Mouse (Mus musculus) small intestine, adult 2 months (tissue): ENCODE measurements at regions not wholly inside any gene's neighbourhood (a gene's known extent, or its start where the extent isn't known, plus 50 kb on each side); places are given as distances from the start of the nearest gene placed in this dataset.

Experiments
- H3K27ac ChIP-seq: fragments of 200-500 bp; 2 replicates; pipeline ENCODE4 v1.5.1; 2012; ENCODE audit warnings: low read depth, low read length, control low read depth, inconsistent platforms; ENCODE audit not compliant: insufficient read depth
- H3K27me3 ChIP-seq: fragments of 200-500 bp; 2 replicates; pipeline ENCODE4 v1.6.1; 2012; ENCODE audit warnings: mild to moderate bottlenecking, moderate library complexity, low read length, inconsistent platforms; ENCODE audit not compliant: control insufficient read depth, insufficient read depth
- H3K36me3 ChIP-seq: fragments of 200-500 bp; 2 replicates; pipeline ENCODE4 v1.6.1; 2012; ENCODE audit warnings: mild to moderate bottlenecking, low read length, control low read depth, inconsistent platforms; ENCODE audit not compliant: control insufficient read depth, insufficient read depth
- H3K4me1 ChIP-seq: fragments of 200-500 bp; 2 replicates; pipeline ENCODE4 v1.6.1; 2012; ENCODE audit warnings: low read length, inconsistent platforms, mixed read lengths; ENCODE audit not compliant: control insufficient read depth, insufficient read depth, insufficient read length
- H3K4me3 ChIP-seq: fragments of 200-500 bp; 2 replicates; pipeline ENCODE4 v1.5.1; 2012; ENCODE audit warnings: low read depth, mild to moderate bottlenecking, control low read depth, inconsistent platforms, low read length, moderate library complexity
- CTCF ChIP-seq: fragments of 200-500 bp; IDR thresholded peaks from 2 replicates; pipeline ENCODE4 v1.5.1; 2012; ENCODE audit warnings: low read depth, mild to moderate bottlenecking, control low read depth, inconsistent platforms, low read length, moderate library complexity, mixed read lengths; ENCODE audit not compliant: insufficient replicate concordance, insufficient read length; ENCODE audit errors: extremely low read depth
- POLR2A ChIP-seq: fragments of 200-500 bp; IDR thresholded peaks from 2 replicates; pipeline ENCODE4 v1.6.1; 2012; ENCODE audit warnings: low read depth, mild to moderate bottlenecking, control low read depth, inconsistent platforms, low read length, moderate library complexity
- WGBS: fragments of 180-500 bp; shearing (Covaris S2); methylation state at CpG from one replicate; pipeline ENCODE4 v1.1.7; 2018; 5-methylcytosine and 5-hydroxymethylcytosine counted together

GRCm38 (mm10) chrX:13357149-13357783 is 76.5 kb downstream of the Ddx3x start:
- Histone ChIP-seq H3K36me3 (no peaks in the 10 kb centered on the region), H3K4me3 (no peak overlapping the region), H3K27ac (peak overlapping the region; percentile 67), H3K4me1 (peaks cover 2% of the 10 kb centered on the region; the same call in 1 of the 2 replicates), H3K27me3 (no peaks in the 10 kb centered on the region)
- 23% methylated on average over 5 of the region's 5 CpGs for WGBS
- no peak for TF ChIP-seq CTCF
- no peak for TF ChIP-seq POLR2A

DNA sequence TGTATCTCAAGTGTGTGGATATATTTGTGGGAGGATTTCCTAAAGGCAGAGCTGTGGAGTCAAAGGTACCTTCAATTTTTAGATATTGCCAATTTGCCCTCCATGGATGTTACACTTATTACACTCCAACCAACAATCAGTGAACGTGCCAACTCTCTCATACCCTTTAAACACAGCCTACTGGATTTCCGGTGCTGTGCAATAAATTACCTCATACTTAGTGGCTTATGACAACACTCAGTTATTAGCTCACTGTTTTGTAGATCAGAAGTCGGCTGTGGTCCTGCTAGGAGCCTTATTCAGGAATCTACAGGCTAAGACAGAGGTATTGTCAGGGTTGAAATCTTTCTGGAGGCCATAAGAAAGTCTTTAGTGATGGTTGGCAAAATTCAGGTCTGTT is 77.2 kb downstream of the Ddx3x start:
- H3K4me1 ChIP-seq = peaks cover 2% of the 10 kb centered on the region; the same call in 1 of the 2 replicates
- no peaks in the 10 kb centered on the region for H3K27me3 ChIP-seq
- 47% methylated on average over 3 of the region's 3 CpGs for WGBS
- H3K4me3 ChIP-seq = no peak overlapping the region
- TF ChIP-seq POLR2A = no peak
- TF ChIP-seq CTCF = no peak
- no peak overlapping the region for H3K27ac ChIP-seq
- H3K36me3 ChIP-seq = no peaks in the 10 kb centered on the region

- Histone ChIP-seq H3K4me1 (peaks cover 2% of the 10 kb centered on the region; the same call in 1 of the 2 replicates), H3K4me3 (no peak overlapping the region), H3K27me3 (no peaks in the 10 kb centered on the region), H3K36me3 (no peaks in the 10 kb centered on the region), H3K27ac (no peak overlapping the region)
- no peak for TF ChIP-seq CTCF
- no peak for TF ChIP-seq POLR2A
- 84% methylated on average over 5 of the region's 5 CpGs for WGBS
Observed at GRCm38 (mm10) chrX:13360436-13360835, 79.7 kb downstream of the Ddx3x start.

DNA sequence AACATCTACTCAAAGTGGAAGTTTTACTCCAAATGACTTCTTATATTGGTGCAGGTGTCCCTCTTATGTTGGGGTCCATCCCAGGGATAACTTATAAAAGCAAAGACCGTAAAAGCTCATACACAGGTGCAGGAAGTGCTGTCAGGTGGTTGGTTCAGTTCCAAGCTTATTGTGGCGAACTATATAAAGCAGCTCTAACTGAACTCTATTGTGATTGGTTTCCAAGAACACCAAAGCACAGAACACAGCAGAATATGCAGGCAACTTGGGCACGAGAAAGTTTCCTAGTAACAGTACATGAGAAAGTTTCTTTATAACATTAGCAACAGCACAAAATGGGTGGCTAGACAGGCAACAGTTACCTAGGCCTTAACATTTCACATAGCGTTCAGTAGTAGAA is 89.5 kb downstream of the Ddx3x start:
- H3K4me1 ChIP-seq = peaks cover 4% of the 10 kb centered on the region; the same call in 1 of the 2 replicates
- no peaks in the 10 kb centered on the region for H3K36me3 ChIP-seq
- no peak overlapping the region for H3K27ac ChIP-seq
- H3K27me3 ChIP-seq = no peaks in the 10 kb centered on the region
- no peak for TF ChIP-seq POLR2A
- TF ChIP-seq CTCF = no peak
- 62% methylated on average over 4 of the region's 4 CpGs for WGBS
- no peak overlapping the region for H3K4me3 ChIP-seq

DNA sequence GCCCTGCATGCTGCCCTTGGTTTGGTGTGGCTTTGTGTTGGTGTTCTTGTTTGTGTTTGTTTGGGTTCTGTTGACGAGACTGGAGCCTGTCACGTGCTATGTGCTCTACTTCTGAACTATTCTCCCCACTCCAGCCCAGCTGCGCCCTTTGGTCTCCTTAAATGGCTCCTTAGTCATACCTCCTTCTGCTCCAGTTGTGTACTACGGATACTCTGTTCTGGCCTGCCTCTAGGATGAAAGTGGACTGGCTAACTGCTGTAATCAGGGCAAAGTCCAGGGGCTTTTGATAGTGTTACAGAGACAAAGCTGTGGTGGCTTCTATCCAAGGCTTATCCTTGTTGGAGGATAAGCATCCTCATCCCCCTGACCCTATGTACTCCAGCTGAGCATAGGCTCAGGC is 92.0 kb downstream of the Ddx3x start:
- 31% methylated on average over 4 of the region's 4 CpGs for WGBS
- Histone ChIP-seq H3K27ac (no peak overlapping the region), H3K27me3 (no peaks in the 10 kb centered on the region), H3K4me1 (peaks cover 4% of the 10 kb centered on the region; the same call in 1 of the 2 replicates), H3K4me3 (no peak overlapping the region), H3K36me3 (no peaks in the 10 kb centered on the region)
- TF ChIP-seq CTCF (no peak), POLR2A (no peak)

DNA sequence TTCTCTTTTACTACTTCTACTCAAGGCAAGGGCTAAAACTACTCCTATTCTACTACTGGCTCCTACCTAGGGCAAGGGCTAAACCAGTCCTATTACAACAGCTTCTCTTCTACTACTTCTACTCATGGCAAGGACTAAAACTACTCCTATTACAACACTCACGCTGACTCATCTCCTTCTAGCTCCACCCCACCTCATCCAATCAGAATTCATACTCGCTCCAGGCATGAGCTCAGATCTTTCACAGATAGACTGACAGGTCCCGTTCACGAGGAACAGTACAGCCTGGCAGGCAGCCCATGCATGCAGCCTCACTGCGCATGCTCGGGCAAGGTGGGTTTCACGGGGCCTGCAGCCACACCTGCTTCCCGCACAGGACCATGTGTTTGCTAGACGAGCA is 79.6 kb upstream of the Nyx start:
- Histone ChIP-seq H3K27me3 (no peaks in the 10 kb centered on the region), H3K4me1 (no peaks in the 10 kb centered on the region), H3K36me3 (no peaks in the 10 kb centered on the region), H3K27ac (no peak overlapping the region), H3K4me3 (no peak overlapping the region)
- TF ChIP-seq POLR2A (no peak), CTCF (no peak)
- 34% methylated on average over 9 of the region's 9 CpGs for WGBS

DNA sequence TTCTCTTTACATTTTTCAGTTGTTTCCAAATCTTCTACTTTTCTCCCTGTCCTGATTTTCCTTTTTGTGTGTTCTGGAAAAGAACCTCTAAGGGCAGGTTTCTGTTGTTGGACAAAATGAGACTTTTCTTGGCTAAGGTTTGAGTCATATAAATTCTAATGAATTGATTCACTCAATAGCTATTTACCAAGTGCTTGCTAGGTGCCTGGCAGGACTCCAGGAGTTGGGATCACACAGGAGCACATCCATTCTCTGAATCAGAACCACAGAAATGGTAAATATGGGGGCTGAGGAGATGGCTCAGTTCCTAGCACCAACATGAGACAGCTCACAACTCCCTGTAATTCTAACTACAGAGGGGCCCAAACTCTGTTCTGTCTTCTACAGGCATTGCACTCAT is 67.4 kb upstream of the Nyx start:
- TF ChIP-seq POLR2A (no peak), CTCF (no peak)
- Histone ChIP-seq H3K4me1 (no peaks in the 10 kb centered on the region), H3K27ac (no peak overlapping the region), H3K4me3 (no peak overlapping the region), H3K36me3 (no peaks in the 10 kb centered on the region), H3K27me3 (no peaks in the 10 kb centered on the region)

DNA sequence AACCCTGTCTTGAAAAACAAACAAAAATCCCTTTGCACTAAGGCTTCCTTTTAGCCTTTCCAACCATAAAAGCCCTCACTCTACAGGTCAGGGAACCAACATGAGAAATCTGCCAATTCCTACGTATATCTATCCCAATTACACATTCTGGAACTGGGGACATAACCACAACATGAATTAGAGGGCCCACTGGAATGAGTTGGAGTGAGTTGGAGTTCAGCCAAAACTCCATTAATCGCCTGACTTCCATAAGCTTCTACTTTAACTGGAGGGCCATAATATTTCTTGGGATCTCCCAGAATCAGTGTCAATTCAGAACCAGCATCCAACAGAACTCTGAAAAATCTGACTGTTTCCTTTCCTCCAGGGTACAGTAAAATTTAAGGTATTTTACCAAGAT is 53.2 kb upstream of the Nyx start:
- TF ChIP-seq POLR2A = no peak
- no peak for TF ChIP-seq CTCF
- WGBS = 18% methylated on average over 2 of the region's 2 CpGs
- H3K27ac ChIP-seq = peak overlapping the region; percentile 55; the same call in 1 of the 2 replicates

More for the DNA sequence above, 53.2 kb upstream of the Nyx start:
- Histone ChIP-seq H3K4me3 (no peak overlapping the region), H3K4me1 (no peaks in the 10 kb centered on the region), H3K36me3 (no peaks in the 10 kb centered on the region), H3K27me3 (no peaks in the 10 kb centered on the region)
